Comparison of ENCODE assay signal across 19 mouse cellular contexts in the genomic region with DNA sequence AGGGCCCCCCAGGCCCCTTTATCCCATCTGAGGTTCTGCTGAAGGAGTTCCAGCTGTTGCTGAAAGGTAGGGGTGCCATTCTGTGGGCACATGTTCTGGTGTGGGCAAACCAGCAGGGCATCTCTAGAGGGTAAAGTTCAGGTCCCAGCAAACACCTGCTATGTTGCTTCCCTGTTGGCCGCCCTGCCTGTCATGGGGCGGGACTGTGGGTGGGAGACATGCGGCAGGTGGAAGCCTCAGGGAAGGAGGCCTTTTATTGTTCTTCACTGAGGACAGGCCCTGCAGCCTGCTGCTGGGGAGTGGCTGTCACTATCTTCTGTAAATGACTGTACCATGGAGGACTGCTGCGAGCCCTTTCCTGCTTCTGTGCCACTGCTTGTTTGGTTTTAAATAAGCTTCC. TPM values are rescaled to one million over a fixed set of nuclear protein-coding genes. Genes with fewer than 3 reads are reported as not detected.
DNase-seq lines count a peak whose midpoint lies in the region; ATAC-seq and TF ChIP-seq lines count a peak whose summit lies in the region.
"Had no signal": no experiment of that assay in that cellular context is flagged by ENCODE, and none has a peak within 500 bp of the region (broad histone marks: within the 10 kb centered on the region; RNA-seq: fewer than 3 reads in every experiment).

No protein-coding gene starts in this region.

- no peak overlapping the region for H3K4me2 ChIP-seq in kidney, embryonic 16.5 days (replicated peaks; ENCODE audit: low read depth, low read length)
- peak overlapping the region; percentile 15; the same call in 1 of the 2 replicates for H3K4me2 ChIP-seq in intestine, embryonic 15.5 days (replicated peaks)
- H3K4me2 ChIP-seq: embryonic facial prominence, embryonic 15.5 days; heart, embryonic 11.5 days; heart, embryonic 15.5 days; hindbrain, embryonic 15.5 days had no signal

- no peak for ATAC-seq in kidney, embryonic 16.5 days (ENCODE audit: low FRiP score, low TSS enrichment)
- ATAC-seq in intestine, embryonic 15.5 days, result peak; percentile 79
- ATAC-seq: forebrain, embryonic 16.5 days had no signal

- H3K9ac ChIP-seq in kidney, embryonic 16.5 days (replicated peaks; ENCODE audit: low read length), result no peak overlapping the region
- no peak overlapping the region for H3K9ac ChIP-seq in intestine, embryonic 15.5 days
- H3K9ac ChIP-seq: embryonic facial prominence, embryonic 15.5 days; heart, embryonic 15.5 days; hindbrain, embryonic 15.5 days had no signal

- peaks cover 2% of the 10 kb centered on the region; the same call in 1 of the 2 replicates for H3K9me3 ChIP-seq in kidney, embryonic 16.5 days (ENCODE audit: low read length)
- H3K9me3 ChIP-seq in intestine, embryonic 15.5 days, result no peaks in the 10 kb centered on the region
- H3K9me3 ChIP-seq: embryonic facial prominence, embryonic 15.5 days; heart, embryonic 15.5 days; hindbrain, embryonic 15.5 days had no signal

- no peak overlapping the region for H3K27ac ChIP-seq in kidney, adult 2 months (ENCODE audit: insufficient read depth, low read depth, low read length)
- H3K27ac ChIP-seq in kidney, embryonic 16.5 days (ENCODE audit: low read length), result no peak overlapping the region
- H3K27ac ChIP-seq in intestine, embryonic 15.5 days, result peak overlapping the region; percentile 73
- peak overlapping the region; percentile 75 for H3K27ac ChIP-seq in small intestine, adult 2 months (ENCODE audit: insufficient read depth, low read depth, low read length)
- H3K27ac ChIP-seq: embryonic facial prominence, embryonic 15.5 days; forebrain, embryonic 10.5 days; heart, adult 2 months; heart, embryonic 15.5 days; hindbrain, embryonic 15.5 days had no signal

- no peak for TF ChIP-seq POLR2A in kidney, adult 2 months (IDR thresholded peaks at IDR 0.05; ENCODE audit: low read depth, low read length)
- TF ChIP-seq POLR2A in small intestine, adult 2 months (IDR thresholded peaks at IDR 0.05; ENCODE audit: low read depth, low read length), result no peak

- H3K4me1 ChIP-seq in kidney, adult 2 months (ENCODE audit: control insufficient read depth, insufficient read depth, low read length), result no peaks in the 10 kb centered on the region
- peaks cover 16% of the 10 kb centered on the region for H3K4me1 ChIP-seq in kidney, embryonic 16.5 days (ENCODE audit: insufficient read depth, low read length)
- peaks cover 20% of the 10 kb centered on the region for H3K4me1 ChIP-seq in intestine, embryonic 15.5 days (replicated peaks)
- peaks cover 29% of the 10 kb centered on the region for H3K4me1 ChIP-seq in small intestine, adult 2 months (ENCODE audit: control insufficient read depth, insufficient read depth, insufficient read length, low read length)

- DNase-seq in kidney, adult 2 months, result peak; percentile 20
- no peak for DNase-seq in frontal cortex, adult 2 months (ENCODE audit: extremely low spot score in 1 of 2, low spot score in 1 of 2)
- no peak for DNase-seq in ovary, postnatal 10 days (ENCODE audit: low spot score)
- DNase-seq in spleen, postnatal 36 days (ENCODE audit: low spot score in 2 of 2), result no peak
- DNase-seq: cerebellum, adult 2 months; cerebellum, postnatal 10 days; embryo, embryonic 11 days; gastrocnemius, postnatal 14 days; heart, adult 2 months had no signal

- no peak for TF ChIP-seq CTCF in kidney, adult 2 months (conservative IDR thresholded peaks at IDR 0.05; ENCODE audit: insufficient read depth, insufficient read length, low read depth, low read length)
- no peak for TF ChIP-seq CTCF in small intestine, adult 2 months (IDR thresholded peaks at IDR 0.05; ENCODE audit: extremely low read depth, insufficient read length, insufficient replicate concordance, low read depth, low read length)

- no peaks in the 10 kb centered on the region for H3K36me3 ChIP-seq in kidney, adult 2 months (ENCODE audit: control insufficient read depth, insufficient read depth, low read length)
- peaks cover 39% of the 10 kb centered on the region for H3K36me3 ChIP-seq in kidney, embryonic 16.5 days (ENCODE audit: insufficient read depth, low read length)
- peaks cover 26% of the 10 kb centered on the region for H3K36me3 ChIP-seq in intestine, embryonic 15.5 days
- H3K36me3 ChIP-seq in small intestine, adult 2 months (ENCODE audit: control insufficient read depth, insufficient read depth, low read length), result peaks cover 27% of the 10 kb centered on the region

- no peak overlapping the region for H3K4me3 ChIP-seq in kidney, adult 2 months (ENCODE audit: insufficient read depth, low read depth, low read length)
- no peak overlapping the region for H3K4me3 ChIP-seq in kidney, embryonic 16.5 days (ENCODE audit: low read length)
- H3K4me3 ChIP-seq in intestine, embryonic 15.5 days (replicated peaks), result no peak overlapping the region
- no peak overlapping the region for H3K4me3 ChIP-seq in small intestine, adult 2 months (ENCODE audit: low read depth, low read length)
- H3K4me3 ChIP-seq: embryonic facial prominence, embryonic 15.5 days; erythroblast, embryonic 14.5 days; forebrain, embryonic 10.5 days; heart, adult 2 months; heart, embryonic 15.5 days; hindbrain, embryonic 15.5 days had no signal

- H3K27me3 ChIP-seq in kidney, adult 2 months (replicated peaks; ENCODE audit: control insufficient read depth, insufficient read depth, low read length), result no peaks in the 10 kb centered on the region
- H3K27me3 ChIP-seq in kidney, embryonic 16.5 days (ENCODE audit: insufficient read depth, low read length), result peaks cover 3% of the 10 kb centered on the region; the same call in 1 of the 2 replicates
- no peaks in the 10 kb centered on the region for H3K27me3 ChIP-seq in intestine, embryonic 15.5 days (replicated peaks)
- no peaks in the 10 kb centered on the region for H3K27me3 ChIP-seq in small intestine, adult 2 months (ENCODE audit: control insufficient read depth, insufficient read depth, low read length)
- H3K27me3 ChIP-seq: embryonic facial prominence, embryonic 15.5 days; heart, embryonic 15.5 days had no signal

- 51% methylated on average over 4 of the region's 4 CpGs for WGBS in kidney, adult 2 months
- WGBS in kidney, embryonic 16.5 days, result 61% methylated on average over 4 of the region's 4 CpGs
- 48% methylated on average over 4 of the region's 4 CpGs for WGBS in intestine, embryonic 15.5 days
- WGBS in small intestine, adult 2 months, result 21% methylated on average over 4 of the region's 4 CpGs

RNA-seq across cellular contexts. Expression of gene Erfe, which starts 3.2 kb away (rescaled TPM):
- polyA plus RNA-seq in kidney, adult 2 months (2012; rRNA removed), result 0.14 and 0.19 TPM in 2 replicates
- 2.0 and 2.2 TPM in 2 replicates for polyA plus RNA-seq in kidney, embryonic 16.5 days (2015; fragmentation: Nextera tagmentation; extraction: Ambion mirVana)
- polyA plus RNA-seq in intestine, embryonic 15.5 days (2015; fragmentation: Nextera tagmentation; extraction: Ambion mirVana), result 9.5 and 10.0 TPM in 2 replicates
- polyA plus RNA-seq in small intestine, adult 2 months (2012; rRNA removed), result 3.7 and 7.3 TPM in 2 replicates
- polyA plus RNA-seq in frontal cortex, adult 2 months (2012; rRNA removed), result 0.72 and 1.4 TPM in 2 replicates
- polyA plus RNA-seq: cerebellum, adult 2 months had no signal

RNA-seq across cellular contexts. Expression of gene Klhl30, which starts 18.6 kb away (rescaled TPM):
- polyA plus RNA-seq in kidney, adult 2 months (2012; rRNA removed), result 1.0 and 1.5 TPM in 2 replicates
- polyA plus RNA-seq in kidney, embryonic 16.5 days (2015; fragmentation: Nextera tagmentation; extraction: Ambion mirVana), result 0.29 and 0.39 TPM in 2 replicates
- polyA plus RNA-seq in intestine, embryonic 15.5 days (2015; fragmentation: Nextera tagmentation; extraction: Ambion mirVana), result 0.44 and 0.53 TPM in 2 replicates
- polyA plus RNA-seq in small intestine, adult 2 months (2012; rRNA removed), result 1.2 and 1.5 TPM in 2 replicates
- 4.8 and 5.0 TPM in 2 replicates for polyA plus RNA-seq in frontal cortex, adult 2 months (2012; rRNA removed)
- polyA plus RNA-seq: erythroblast, embryonic 14.5 days; forebrain, embryonic 16.5 days had no signal

RNA-seq across cellular contexts. Expression of gene Ilkap, which starts 29.2 kb away (rescaled TPM):
- polyA plus RNA-seq in kidney, adult 2 months (2012; rRNA removed), result 42.6 and 47.9 TPM in 2 replicates
- polyA plus RNA-seq in kidney, embryonic 16.5 days (2015; fragmentation: Nextera tagmentation; extraction: Ambion mirVana), result 140 and 143 TPM in 2 replicates
- 119 and 128 TPM in 2 replicates for polyA plus RNA-seq in intestine, embryonic 15.5 days (2015; fragmentation: Nextera tagmentation; extraction: Ambion mirVana)
- polyA plus RNA-seq in small intestine, adult 2 months (2012; rRNA removed), result 17.9 and 34.6 TPM in 2 replicates
- polyA plus RNA-seq in frontal cortex, adult 2 months (2012; rRNA removed), result 92.2 and 97.3 TPM in 2 replicates

RNA-seq across cellular contexts. Expression of gene Hes6, which starts 44.4 kb away (rescaled TPM):
- polyA plus RNA-seq in kidney, adult 2 months (2012; rRNA removed), result 64.1 and 66.7 TPM in 2 replicates
- polyA plus RNA-seq in kidney, embryonic 16.5 days (2015; fragmentation: Nextera tagmentation; extraction: Ambion mirVana), result 69.0 and 72.2 TPM in 2 replicates
- 94.0 and 103 TPM in 2 replicates for polyA plus RNA-seq in intestine, embryonic 15.5 days (2015; fragmentation: Nextera tagmentation; extraction: Ambion mirVana)
- 78.8 and 113 TPM in 2 replicates for polyA plus RNA-seq in small intestine, adult 2 months (2012; rRNA removed)
- polyA plus RNA-seq in frontal cortex, adult 2 months (2012; rRNA removed), result 20.7 and 25.9 TPM in 2 replicates

RNA-seq across cellular contexts. Expression of gene Espnl, which starts 47.5 kb away (rescaled TPM):
- 0.05 and 0.15 TPM in 2 replicates for polyA plus RNA-seq in kidney, adult 2 months (2012; rRNA removed)
- 0.03 and 0.04 TPM in 2 replicates for polyA plus RNA-seq in kidney, embryonic 16.5 days (2015; fragmentation: Nextera tagmentation; extraction: Ambion mirVana)
- polyA plus RNA-seq in intestine, embryonic 15.5 days (2015; fragmentation: Nextera tagmentation; extraction: Ambion mirVana), result 0.04 TPM in 2 replicates
- 0.10 and 0.13 TPM in 2 replicates for polyA plus RNA-seq in small intestine, adult 2 months (2012; rRNA removed)
- polyA plus RNA-seq in frontal cortex, adult 2 months (2012; rRNA removed), result 0.21 and 0.28 TPM in 2 replicates
- polyA plus RNA-seq: forebrain, embryonic 10.5 days had no signal

Comparison
In these comparisons a context has a peak if more than half of its experiments do, and no peak if none do; other contexts are left out.
1. H3K27ac ChIP-seq: peak in intestine, embryonic 15.5 days (single experiment) and small intestine, adult 2 months (single experiment); none in kidney, adult 2 months (single experiment) and kidney, embryonic 16.5 days (single experiment).